Comparison of ENCODE assay signal across 27 mouse cellular contexts in genomic region chr13:71338700-71339099, GRCm38 (mm10).
DNase-seq lines count a peak whose midpoint lies in the region; ATAC-seq and TF ChIP-seq lines count a peak whose summit lies in the region.
"Had no signal": no experiment of that assay in that cellular context is flagged by ENCODE, and none has a peak within 500 bp of the region (broad histone marks: within the 10 kb centered on the region; RNA-seq: fewer than 3 reads in every experiment).

No protein-coding gene starts in this region.

- no peak for ATAC-seq in heart, embryonic 11.5 days (replicated peaks; ENCODE audit: insufficient number of reproducible peaks, low FRiP score, low TSS enrichment)
- ATAC-seq in midbrain, embryonic 11.5 days (ENCODE audit: low FRiP score): no peak
- no peak for ATAC-seq in midbrain, embryonic 16.5 days
- ATAC-seq in forebrain, embryonic 16.5 days: 0 out of 2 replicates have a peak, but pooled peaks have one; percentile 15

- H3K4me1 ChIP-seq in heart, embryonic 11.5 days (ENCODE audit: control insufficient read depth, insufficient read depth, low read length): no peaks in the 10 kb centered on the region
- no peaks in the 10 kb centered on the region for H3K4me1 ChIP-seq in midbrain, embryonic 11.5 days (ENCODE audit: control insufficient read depth, insufficient read depth, low read length)
- H3K4me1 ChIP-seq in midbrain, embryonic 16.5 days (ENCODE audit: control insufficient read depth, insufficient read depth, low read length): no peaks in the 10 kb centered on the region
- H3K4me1 ChIP-seq in forebrain, embryonic 16.5 days (replicated peaks; ENCODE audit: control insufficient read depth, insufficient read depth, low read length): peaks cover 4% of the 10 kb centered on the region; the same call in 1 of the 2 replicates
- H3K4me1 ChIP-seq: embryonic facial prominence, embryonic 13.5 days; heart, embryonic 10.5 days; limb, embryonic 12.5 days; liver, embryonic 15.5 days; lung, embryonic 15.5 days; neural tube, embryonic 12.5 days had no signal

- H3K9me3 ChIP-seq in heart, embryonic 11.5 days (replicated peaks; ENCODE audit: control insufficient read depth, low read length): no peaks in the 10 kb centered on the region
- H3K9me3 ChIP-seq in midbrain, embryonic 11.5 days (ENCODE audit: control insufficient read depth, low read length): no peaks in the 10 kb centered on the region
- H3K9me3 ChIP-seq in midbrain, embryonic 16.5 days (replicated peaks; ENCODE audit: control insufficient read depth, low read length, poor library complexity, severe bottlenecking): no peaks in the 10 kb centered on the region
- H3K9me3 ChIP-seq in forebrain, embryonic 16.5 days (ENCODE audit: control insufficient read depth, low read length): no peaks in the 10 kb centered on the region
- H3K9me3 ChIP-seq: embryonic facial prominence, embryonic 13.5 days; heart, embryonic 10.5 days; limb, embryonic 12.5 days; liver, embryonic 15.5 days; lung, embryonic 15.5 days; midbrain, embryonic 10.5 days; neural tube, embryonic 12.5 days had no signal

- H3K4me3 ChIP-seq in heart, embryonic 11.5 days (ENCODE audit: low read depth, low read length): no peak overlapping the region
- H3K4me3 ChIP-seq in midbrain, embryonic 11.5 days (ENCODE audit: low read depth, low read length): no peak overlapping the region
- no peak overlapping the region for H3K4me3 ChIP-seq in midbrain, embryonic 16.5 days (ENCODE audit: low read depth, low read length)
- no peak overlapping the region for H3K4me3 ChIP-seq in forebrain, embryonic 16.5 days (replicated peaks; ENCODE audit: low read length)
- H3K4me3 ChIP-seq: embryonic facial prominence, embryonic 13.5 days; erythroblast, embryonic 14.5 days; heart, embryonic 10.5 days; limb, embryonic 12.5 days; liver, embryonic 15.5 days; lung, embryonic 15.5 days; midbrain, embryonic 10.5 days; neural tube, embryonic 12.5 days had no signal

- H3K27me3 ChIP-seq in heart, embryonic 11.5 days (ENCODE audit: control insufficient read depth, insufficient read depth, low read length): no peaks in the 10 kb centered on the region
- no peaks in the 10 kb centered on the region for H3K27me3 ChIP-seq in midbrain, embryonic 11.5 days (ENCODE audit: control insufficient read depth, insufficient read depth, low read length)
- no peaks in the 10 kb centered on the region for H3K27me3 ChIP-seq in midbrain, embryonic 16.5 days (ENCODE audit: control insufficient read depth, insufficient read depth, low read depth, low read length)
- peaks cover 2% of the 10 kb centered on the region; the same call in 1 of the 2 replicates for H3K27me3 ChIP-seq in forebrain, embryonic 16.5 days (replicated peaks; ENCODE audit: control insufficient read depth, insufficient read depth, low read length)
- H3K27me3 ChIP-seq: embryonic facial prominence, embryonic 13.5 days; limb, embryonic 12.5 days; liver, embryonic 15.5 days; lung, embryonic 15.5 days; neural tube, embryonic 12.5 days had no signal

- H3K27ac ChIP-seq in heart, embryonic 11.5 days (ENCODE audit: low read depth, low read length): no peak overlapping the region
- no peak overlapping the region for H3K27ac ChIP-seq in midbrain, embryonic 11.5 days (ENCODE audit: low read depth, low read length)
- H3K27ac ChIP-seq in midbrain, embryonic 16.5 days (ENCODE audit: low read length): no peak overlapping the region
- no peak overlapping the region for H3K27ac ChIP-seq in forebrain, embryonic 16.5 days (ENCODE audit: low read length)
- H3K27ac ChIP-seq: embryonic facial prominence, embryonic 13.5 days; heart, embryonic 10.5 days; hindbrain, embryonic 14.5 days; limb, embryonic 12.5 days; liver, embryonic 15.5 days; lung, embryonic 15.5 days; midbrain, embryonic 10.5 days; neural tube, embryonic 12.5 days; stomach, postnatal 0 days had no signal

- no peak overlapping the region for H3K9ac ChIP-seq in heart, embryonic 11.5 days (ENCODE audit: low read depth, low read length)
- no peak overlapping the region for H3K9ac ChIP-seq in midbrain, embryonic 11.5 days (ENCODE audit: low read length)
- no peak overlapping the region for H3K9ac ChIP-seq in midbrain, embryonic 16.5 days (ENCODE audit: low read depth, low read length)
- no peak overlapping the region for H3K9ac ChIP-seq in forebrain, embryonic 16.5 days (replicated peaks; ENCODE audit: low read depth, low read length)
- H3K9ac ChIP-seq: embryonic facial prominence, embryonic 13.5 days; hindbrain, embryonic 14.5 days; limb, embryonic 12.5 days; liver, embryonic 15.5 days; lung, embryonic 15.5 days; neural tube, embryonic 12.5 days had no signal

- no peak for TF ChIP-seq POLR2A in brain, embryonic 14.5 days (IDR thresholded peaks at IDR 0.05; ENCODE audit: borderline replicate concordance, extremely low read depth, insufficient read depth, insufficient read length, poor library complexity, severe bottlenecking)

- H3K4me2 ChIP-seq in heart, embryonic 11.5 days: no peak overlapping the region
- H3K4me2 ChIP-seq in midbrain, embryonic 11.5 days: no peak overlapping the region
- no peak overlapping the region for H3K4me2 ChIP-seq in midbrain, embryonic 16.5 days (ENCODE audit: low read length)
- no peak overlapping the region for H3K4me2 ChIP-seq in forebrain, embryonic 16.5 days (ENCODE audit: low read length)
- H3K4me2 ChIP-seq: embryonic facial prominence, embryonic 13.5 days; hindbrain, embryonic 14.5 days; limb, embryonic 12.5 days; liver, embryonic 15.5 days; lung, embryonic 15.5 days; neural tube, embryonic 12.5 days had no signal

- peak; percentile 21 for DNase-seq in heart, adult 11 months
- DNase-seq in midbrain, embryonic 11.5 days (ENCODE audit: low spot score, missing footprints): peak; percentile 87
- peak; percentile 82 for DNase-seq in brain, embryonic 14.5 days (ENCODE audit: low read depth)
- DNase-seq in thymus, postnatal 10 days (ENCODE audit: low spot score in 2 of 2): no peak
- DNase-seq: adrenal gland, postnatal 14 days; cerebellum, adult 11-12 months; cerebellum, postnatal 10 days; gastrocnemius, postnatal 14 days; heart, postnatal 36 days; kidney, postnatal 14 days; layer of hippocampus, adult 9-11 months; right cerebral cortex, postnatal 4 days; thymus, adult 18-20 months; thymus, postnatal 36 days had no signal

- 78% methylated on average over 6 of the region's 6 CpGs for WGBS in heart, embryonic 11.5 days (ENCODE audit: insufficient replicate concordance)
- WGBS in midbrain, embryonic 11.5 days: 36% methylated on average over 6 of the region's 6 CpGs
- 23% methylated on average over 6 of the region's 6 CpGs for WGBS in midbrain, embryonic 16.5 days
- WGBS in forebrain, embryonic 16.5 days: 9% methylated on average over 6 of the region's 6 CpGs

- TF ChIP-seq CTCF in brain, embryonic 14.5 days (IDR thresholded peaks at IDR 0.05; ENCODE audit: borderline replicate concordance, extremely low read depth, insufficient read depth, insufficient read length): no peak

- H3K36me3 ChIP-seq in heart, embryonic 11.5 days (ENCODE audit: control insufficient read depth, insufficient read depth, low read length): no peaks in the 10 kb centered on the region
- H3K36me3 ChIP-seq in midbrain, embryonic 11.5 days (ENCODE audit: control insufficient read depth, insufficient read depth, low read length): no peaks in the 10 kb centered on the region
- H3K36me3 ChIP-seq in midbrain, embryonic 16.5 days (ENCODE audit: control insufficient read depth, insufficient read depth, low read length): no peaks in the 10 kb centered on the region
- no peaks in the 10 kb centered on the region for H3K36me3 ChIP-seq in forebrain, embryonic 16.5 days (ENCODE audit: control insufficient read depth, insufficient read depth)
- H3K36me3 ChIP-seq: embryonic facial prominence, embryonic 13.5 days; heart, embryonic 10.5 days; limb, embryonic 12.5 days; liver, embryonic 15.5 days; lung, embryonic 15.5 days; midbrain, embryonic 10.5 days; neural tube, embryonic 12.5 days had no signal

Comparison
In these comparisons a context has a peak if more than half of its experiments do, and no peak if none do; other contexts are left out.
1. DNase-seq: peak in heart, adult 11 months (single experiment), midbrain, embryonic 11.5 days (single experiment) and brain, embryonic 14.5 days (single experiment); none in thymus, postnatal 10 days (0 of 2).